Mouse (Mus musculus) cerebellum, adult 18-20 months (tissue): ENCODE measurements around the gene Pik3c2a.

Source experiments
- DNase-seq, 2 experiments: peaks; one replicate each; pipeline ENCODE4 v3.0.0; 2021

Pik3c2a gene

DNA sequence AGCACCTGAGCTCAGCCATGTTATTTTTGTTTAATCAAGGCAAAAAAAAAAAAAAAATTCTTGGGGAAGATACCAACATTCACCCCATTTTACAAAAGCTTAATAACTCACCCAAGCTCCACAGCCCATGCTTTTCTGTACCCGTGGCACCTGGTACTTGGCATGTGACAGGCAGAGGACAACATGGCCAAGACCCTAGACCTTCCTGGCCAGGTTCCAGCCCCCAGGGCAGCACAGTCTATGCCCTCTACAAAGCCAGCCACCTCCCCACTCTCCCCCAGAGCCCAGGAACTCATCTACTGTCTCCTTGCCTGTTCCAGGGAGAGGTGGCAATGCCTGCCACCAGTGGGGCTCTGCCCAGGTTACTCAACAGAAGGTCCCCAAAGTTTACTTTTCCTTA, 152.7 kb downstream of the Pik3c2a start:
- no peak for DNase-seq

GRCm38 (mm10) chr7:116288996-116289395, 154.3 kb downstream of the Pik3c2a start:
- no peak for DNase-seq

- DNase-seq, result no peak
Observed at GRCm38 (mm10) chr7:116287959-116288358, 155.3 kb downstream of the Pik3c2a start.
